Mouse (Mus musculus): Measurements from ENCODE around the gene Tradd. TPM values are rescaled to one million over a fixed set of nuclear protein-coding genes. Genes with fewer than 3 reads are reported as not detected.
A peak's percentile ranks its signal among the peaks of the same experiment; 100 is the strongest.

The Tradd gene
- total RNA-seq, 2 experiments from 2014 or later, result 8.7 to 14.2 TPM

DNA sequence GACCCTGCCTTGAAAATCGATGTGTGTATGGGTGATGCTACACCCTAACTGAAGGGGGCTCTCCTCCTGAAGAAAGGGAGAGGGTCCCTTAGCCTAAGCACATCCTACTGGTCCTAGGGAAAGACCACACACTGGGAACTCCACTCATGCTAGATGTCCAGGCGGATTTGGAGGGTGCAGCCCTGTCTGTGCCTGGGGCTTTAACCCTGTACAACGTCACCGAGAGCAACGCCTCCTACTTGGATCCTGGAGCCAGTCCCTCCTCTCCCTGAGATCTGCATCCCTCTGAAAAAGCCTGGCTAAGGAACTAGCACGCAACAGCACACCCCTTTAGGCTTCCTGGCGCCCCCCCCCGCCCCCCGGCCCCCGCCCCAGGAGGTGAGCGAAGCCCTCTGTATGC is 11.0 kb upstream of the Tradd start:
- ATAC-seq (replicated peaks; ENCODE audit: poor library complexity), result no peak

DNA sequence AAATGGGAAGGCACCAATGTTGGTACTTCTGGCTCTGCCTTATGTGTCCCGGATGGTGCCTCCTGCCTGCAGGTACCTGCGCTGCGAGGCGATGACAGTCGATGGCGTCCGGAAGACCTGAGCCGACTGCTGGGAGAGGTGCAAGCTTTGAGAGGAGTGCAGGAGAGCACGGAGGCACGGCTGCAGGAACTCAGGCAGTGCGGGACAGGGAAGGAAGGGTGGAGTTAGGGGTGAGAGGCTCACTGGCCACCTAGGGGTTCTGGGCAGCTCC is 6.4 kb upstream of the Tradd start:
- no peak for ATAC-seq (replicated peaks; ENCODE audit: poor library complexity)

DNA sequence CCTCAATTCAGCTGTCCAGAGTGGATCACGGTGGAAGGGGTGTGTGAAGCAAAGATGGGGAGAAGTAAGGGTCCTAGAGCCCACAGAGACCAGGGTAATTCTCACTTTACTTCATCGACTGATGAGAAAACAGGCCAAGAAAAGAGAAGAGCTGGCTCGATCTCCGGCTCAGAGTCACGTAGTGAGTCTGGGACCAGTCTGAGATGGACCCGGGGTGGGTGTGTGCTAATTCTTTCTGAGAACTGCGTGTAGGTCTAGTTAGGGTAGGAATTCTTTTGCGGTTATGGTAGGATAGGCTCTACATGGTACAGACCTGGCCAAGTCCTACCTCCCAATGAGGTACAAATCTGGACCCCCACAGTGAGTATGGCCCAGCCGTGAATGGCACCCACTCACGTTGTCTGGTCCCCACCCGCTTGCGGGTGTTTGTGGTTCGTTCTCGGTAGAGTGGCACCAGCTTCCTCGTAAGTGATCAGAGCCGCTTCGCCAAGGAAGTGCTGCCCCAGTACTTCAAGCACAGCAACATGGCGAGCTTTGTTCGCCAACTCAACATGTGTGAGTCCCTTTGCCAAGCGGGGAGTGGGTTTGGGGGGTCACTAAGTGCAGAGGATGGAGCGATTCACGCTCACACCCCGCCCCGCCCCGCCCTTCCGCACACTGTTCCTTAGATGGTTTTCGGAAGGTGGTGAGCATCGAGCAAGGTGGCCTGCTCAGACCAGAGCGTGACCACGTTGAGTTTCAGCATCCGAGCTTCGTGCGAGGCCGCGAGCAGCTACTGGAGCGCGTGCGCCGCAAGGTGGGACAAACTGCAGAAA is 5.9 kb upstream of the Tradd start:
- ATAC-seq (replicated peaks; ENCODE audit: poor library complexity), result no peak

DNA sequence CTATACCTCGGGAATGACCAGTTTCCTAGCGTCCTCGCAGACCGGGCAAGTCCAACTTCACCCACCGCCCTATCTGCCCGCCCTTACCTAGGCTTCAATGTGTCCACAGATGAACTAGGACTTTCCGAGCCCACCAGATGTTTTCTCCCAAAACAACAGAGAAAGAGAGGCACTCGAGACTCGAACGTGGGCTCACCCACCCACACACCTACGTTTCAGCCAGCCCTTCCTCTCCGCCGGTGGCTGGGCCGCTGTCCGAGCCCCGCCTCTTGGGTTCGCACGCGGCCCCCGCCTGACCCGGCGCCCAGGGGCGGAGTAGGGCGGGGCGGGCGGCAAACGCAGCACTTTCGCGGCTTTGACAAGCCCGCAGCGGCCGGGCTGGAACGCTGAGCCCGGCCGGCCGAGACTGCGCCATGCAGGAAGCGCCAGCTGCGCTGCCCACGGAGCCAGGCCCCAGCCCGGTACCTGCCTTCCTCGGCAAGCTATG is 5.1 kb upstream of the Tradd start, which contains the start of gene Hsf4:
Hsf4 (plus strand) TSS at position 341 of the 487 bp plus-strand sequence.
- ATAC-seq (replicated peaks; ENCODE audit: poor library complexity), result peak; percentile 27

GRCm38 (mm10) chr8:105269075-105269458 is 4.7 kb upstream of the Tradd start:
- ATAC-seq (replicated peaks; ENCODE audit: poor library complexity), result no peak

DNA sequence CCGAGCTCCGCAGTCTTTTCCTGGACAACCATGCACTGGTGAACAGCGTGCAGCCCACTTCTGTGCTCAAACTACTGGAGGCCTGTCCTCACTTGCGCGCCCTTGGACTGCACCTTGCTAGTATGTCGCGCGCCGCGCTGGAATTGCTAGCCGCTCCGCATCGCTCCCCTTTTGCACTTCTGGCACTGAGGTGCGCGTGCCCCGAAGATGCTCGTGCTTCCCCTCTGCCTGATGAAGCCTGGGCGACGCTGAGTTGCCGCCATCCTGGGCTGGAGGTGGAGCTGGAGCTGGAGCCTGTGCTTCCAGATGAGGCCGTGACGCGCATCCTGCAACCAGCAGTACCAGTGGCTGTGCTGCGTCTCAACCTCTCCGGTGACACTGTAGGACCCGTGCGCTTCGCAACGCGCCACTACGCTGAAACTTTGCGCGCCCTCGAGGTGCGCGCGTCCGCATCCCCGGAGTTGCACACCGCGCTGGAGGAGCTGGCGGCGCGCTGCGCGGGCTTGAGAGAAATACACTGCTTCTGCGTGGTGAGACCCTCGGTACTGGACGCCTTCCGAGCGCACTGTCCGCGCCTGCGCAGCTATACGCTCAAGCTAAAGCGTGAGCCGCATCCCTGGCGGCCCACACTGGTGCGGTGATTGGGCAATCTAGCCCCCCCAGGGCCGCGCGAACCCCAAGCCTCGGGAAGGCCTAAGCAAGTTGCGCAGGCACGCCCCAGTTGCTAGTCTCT is 4.1 kb upstream of the Tradd start:
- ATAC-seq (replicated peaks; ENCODE audit: poor library complexity), result peak; percentile 6

- ATAC-seq (replicated peaks; ENCODE audit: poor library complexity), result no peak
These were observed 2.4 kb upstream of the Tradd start for GRCm38 (mm10) chr8:105266775-105267174.

DNA sequence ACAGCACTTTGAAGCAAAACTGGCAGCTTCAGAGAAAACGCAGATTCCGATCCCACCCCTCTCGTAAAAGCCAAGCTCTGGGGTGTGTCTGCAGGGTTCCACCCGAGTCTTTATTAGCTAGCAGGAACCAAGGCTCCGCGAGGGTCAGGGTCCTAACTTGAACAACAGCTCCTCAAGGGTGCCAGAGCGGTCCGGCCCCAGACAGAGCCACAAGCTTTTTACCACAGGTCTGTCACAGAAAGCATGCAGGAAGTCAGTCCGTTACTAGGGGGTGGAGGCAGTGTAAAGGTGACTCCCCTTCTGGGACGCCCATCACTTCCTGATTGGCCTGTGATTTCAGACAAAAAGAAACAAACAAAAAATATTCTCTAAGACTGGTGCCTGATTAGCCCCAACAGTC is 719 bp upstream of the Tradd start:
- ATAC-seq (replicated peaks; ENCODE audit: poor library complexity), result peak; percentile 61

GRCm38 (mm10) chr8:105263244-105263912 is 1.0 kb downstream of the Tradd start:
- ATAC-seq (replicated peaks; ENCODE audit: poor library complexity), result no peak

GRCm38 (mm10) chr8:105261326-105261980 is 3.0 kb downstream of the Tradd start:
- no peak for ATAC-seq (replicated peaks; ENCODE audit: poor library complexity)

DNA sequence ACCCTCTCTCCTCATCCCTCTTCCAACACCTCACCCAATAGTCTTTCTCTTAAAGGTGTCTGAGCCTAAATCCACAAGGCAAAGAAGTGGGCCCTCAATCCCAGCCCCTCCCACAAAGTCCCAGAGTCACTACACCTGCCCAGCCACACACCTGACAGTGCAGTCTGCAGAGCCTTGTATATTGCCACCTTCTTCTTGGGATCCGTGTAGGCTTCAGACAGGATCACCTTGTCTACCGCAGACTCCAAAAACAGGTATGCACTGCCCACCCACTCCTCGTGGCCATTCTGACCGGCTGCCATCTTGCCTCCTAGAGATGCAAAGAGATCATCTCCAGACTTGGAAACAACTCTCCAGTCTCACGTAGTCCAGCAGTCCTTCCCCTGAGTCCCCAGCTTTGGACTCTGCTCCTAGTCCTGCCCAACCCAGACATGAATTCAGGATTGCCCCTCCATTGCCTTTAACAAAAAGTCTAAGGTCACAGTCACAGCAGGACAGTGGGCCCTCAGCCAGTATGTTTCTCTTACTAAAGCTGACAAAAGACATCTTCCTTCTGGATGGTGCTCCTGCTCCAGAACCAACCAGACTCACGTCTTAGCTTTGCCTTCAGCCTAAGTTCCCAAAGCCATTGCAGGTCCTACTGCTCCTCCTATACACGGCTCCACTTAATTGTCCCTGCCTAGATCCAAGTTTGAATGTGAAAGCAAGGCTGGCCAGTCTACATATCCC is 3.9 kb downstream of the Tradd start:
- ATAC-seq (replicated peaks; ENCODE audit: poor library complexity), result no peak

GRCm38 (mm10) chr8:105259721-105260320 is 4.6 kb downstream of the Tradd start:
- ATAC-seq (replicated peaks; ENCODE audit: poor library complexity), result peak; percentile 61

- no peak; the same call in 1 of the 2 replicates for ATAC-seq (replicated peaks; ENCODE audit: poor library complexity)
These were observed 5.3 kb downstream of the Tradd start for GRCm38 (mm10) chr8:105258911-105259720.

- no peak for ATAC-seq (replicated peaks; ENCODE audit: poor library complexity)
These were observed 6.9 kb downstream of the Tradd start for GRCm38 (mm10) chr8:105257318-105258114.

GRCm38 (mm10) chr8:105254966-105255350 is 9.5 kb downstream of the Tradd start, which contains the start of gene B3gnt9:
Gene B3gnt9, minus strand, starts transcription at chr8:105255153.
- peak; percentile 51 for ATAC-seq (replicated peaks; ENCODE audit: poor library complexity)

GRCm38 (mm10) chr8:105254152-105254965 is 10.1 kb downstream of the Tradd start:
- peak; percentile 88 for ATAC-seq (replicated peaks; ENCODE audit: poor library complexity)

DNA sequence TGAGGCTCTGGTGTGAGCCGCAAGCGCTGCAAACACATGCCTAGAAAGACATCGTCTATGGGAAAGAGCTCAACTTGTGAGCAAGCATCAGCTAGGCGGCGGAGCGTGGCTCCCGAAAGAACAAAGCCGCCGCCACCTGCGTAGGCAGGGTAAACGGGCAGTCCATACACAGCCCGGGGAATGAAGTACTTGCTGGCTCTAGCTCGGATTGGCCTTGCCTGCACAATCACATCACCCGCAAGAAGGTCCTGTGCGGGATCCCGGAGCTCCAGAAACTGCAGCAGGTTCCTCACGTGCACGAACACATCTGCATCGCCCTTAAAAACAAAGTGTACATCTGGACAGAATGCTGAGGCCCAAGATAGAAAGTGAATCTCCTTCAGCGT is 10.7 kb downstream of the Tradd start:
- no peak for ATAC-seq (replicated peaks; ENCODE audit: poor library complexity)
